Mouse (Mus musculus) stomach, postnatal 0 days (tissue): ENCODE data around the gene Atp2a3.

Experiments
- CTCF ChIP-seq: IDR thresholded peaks from 2 replicates; pipeline ENCODE4 v1.5.1; 2016; ENCODE audit warnings: antibody characterized with exemption, low read depth, mild to moderate bottlenecking, moderate library complexity
- EP300 ChIP-seq: optimal IDR thresholded peaks from 2 replicates; pipeline ENCODE3; 2016; ENCODE audit warnings: antibody characterized with exemption

GRCm38 (mm10) chr11:73037691-73038090, 76.7 kb downstream of the Atp2a3 start:
- TF ChIP-seq EP300 = no peak
- no peak for TF ChIP-seq CTCF
